In genomic region chr4:151634771-151635170, GRCm38 (mm10) we compare ENCODE assay signal across 14 mouse cellular contexts.
DNase-seq lines count a peak whose midpoint lies in the region; ATAC-seq and TF ChIP-seq lines count a peak whose summit lies in the region.
"Had no signal": no experiment of that assay in that cellular context is flagged by ENCODE, and none has a peak within 500 bp of the region (broad histone marks: within the 10 kb centered on the region; RNA-seq: fewer than 3 reads in every experiment).

No protein-coding gene starts in this region.

- H3K27ac ChIP-seq in hindbrain, embryonic 13.5 days, result peak overlapping the region; percentile 53
- no peak overlapping the region for H3K27ac ChIP-seq in hindbrain, postnatal 0 days
- H3K27ac ChIP-seq: forebrain, embryonic 10.5 days; liver, embryonic 12.5 days; midbrain, embryonic 12.5 days; neural tube, embryonic 12.5 days had no signal

- H3K9me3 ChIP-seq in hindbrain, embryonic 13.5 days, result no peaks in the 10 kb centered on the region
- H3K9me3 ChIP-seq in hindbrain, postnatal 0 days (ENCODE audit: low read length), result no peaks in the 10 kb centered on the region
- H3K9me3 ChIP-seq: forebrain, embryonic 10.5 days; liver, embryonic 12.5 days; midbrain, embryonic 12.5 days; neural tube, embryonic 12.5 days had no signal

- peak; percentile 34 to 57 for DNase-seq in adrenal gland, adult (ENCODE audit: inconsistent age in 2 of 2, low spot score in 1 of 2)
- DNase-seq in adrenal gland, postnatal 4 days (ENCODE audit: low spot score in 2 of 2), result no peak
- DNase-seq in hindbrain, postnatal 0 days (ENCODE audit: low spot score), result no peak
- DNase-seq in adrenal gland, postnatal 36 days, result peak; percentile 32 to 41
- peak; percentile 48 to 51 for DNase-seq in heart, postnatal 10 days
- no peak for DNase-seq in thymus, adult 18-20 months
- DNase-seq in lung, postnatal 36 days, result no peak
- DNase-seq: lung, postnatal 14 days had no signal

- no peak for TF ChIP-seq CTCF in hindbrain, postnatal 0 days (IDR thresholded peaks at IDR 0.05; ENCODE audit: low read depth)

- H3K9ac ChIP-seq in hindbrain, embryonic 13.5 days, result no peak overlapping the region
- no peak overlapping the region for H3K9ac ChIP-seq in hindbrain, postnatal 0 days (replicated peaks; ENCODE audit: low read length)
- H3K9ac ChIP-seq: liver, embryonic 12.5 days; midbrain, embryonic 12.5 days; neural tube, embryonic 12.5 days had no signal

- H3K27me3 ChIP-seq in hindbrain, embryonic 13.5 days, result no peaks in the 10 kb centered on the region
- H3K27me3 ChIP-seq in hindbrain, postnatal 0 days (ENCODE audit: insufficient read depth, low read length), result no peaks in the 10 kb centered on the region
- H3K27me3 ChIP-seq: liver, embryonic 12.5 days; neural tube, embryonic 12.5 days had no signal

- 55% methylated on average over 6 of the region's 6 CpGs for WGBS in hindbrain, embryonic 13.5 days
- 41% methylated on average over 6 of the region's 6 CpGs for WGBS in hindbrain, postnatal 0 days

- intact Hi-C loops in heart, postnatal 10 days (cut with DNase I), result loop anchor here (5.0 kb wide), 1 partner anchor 477 kb away; no protein-coding TSS in a partner anchor

- H3K4me1 ChIP-seq in hindbrain, embryonic 13.5 days (replicated peaks), result peaks cover 53% of the 10 kb centered on the region
- no peaks in the 10 kb centered on the region for H3K4me1 ChIP-seq in hindbrain, postnatal 0 days (ENCODE audit: insufficient read depth, low read length)
- H3K4me1 ChIP-seq: liver, embryonic 12.5 days had no signal

- H3K4me2 ChIP-seq in hindbrain, embryonic 13.5 days, result no peak overlapping the region
- no peak overlapping the region for H3K4me2 ChIP-seq in hindbrain, postnatal 0 days (ENCODE audit: low read depth, low read length)
- H3K4me2 ChIP-seq: liver, embryonic 12.5 days; midbrain, embryonic 12.5 days; neural tube, embryonic 12.5 days had no signal

- H3K36me3 ChIP-seq in hindbrain, embryonic 13.5 days, result no peaks in the 10 kb centered on the region
- H3K36me3 ChIP-seq in hindbrain, postnatal 0 days (ENCODE audit: insufficient read depth, low read length), result no peaks in the 10 kb centered on the region
- H3K36me3 ChIP-seq: forebrain, embryonic 10.5 days; liver, embryonic 12.5 days; midbrain, embryonic 12.5 days; neural tube, embryonic 12.5 days had no signal

- no peak overlapping the region for H3K4me3 ChIP-seq in hindbrain, embryonic 13.5 days
- H3K4me3 ChIP-seq in hindbrain, postnatal 0 days (ENCODE audit: low read length), result no peak overlapping the region
- H3K4me3 ChIP-seq: forebrain, embryonic 10.5 days; liver, embryonic 12.5 days; midbrain, embryonic 12.5 days; neural tube, embryonic 12.5 days had no signal

- ATAC-seq in hindbrain, embryonic 13.5 days (ENCODE audit: low FRiP score), result no peak
- ATAC-seq in hindbrain, postnatal 0 days, result no peak
- ATAC-seq: hindbrain, embryonic 16.5 days; liver, embryonic 12.5 days had no signal

Comparison
In these comparisons a context has a peak if more than half of its experiments do, and no peak if none do; other contexts are left out.
1. DNase-seq: peak in adrenal gland, adult (2 of 2), adrenal gland, postnatal 36 days (2 of 2) and heart, postnatal 10 days (2 of 2); none in adrenal gland, postnatal 4 days (0 of 2), hindbrain, postnatal 0 days (single experiment), thymus, adult 18-20 months (0 of 2) and lung, postnatal 36 days (single experiment).